Mouse (Mus musculus) mesoderm, embryonic 11.5 days (tissue): ENCODE results near the gene Bsg.

ENCODE experiments used
- DNase-seq: peaks from one replicate; pipeline ENCODE4 v3.0.0-alpha.2; 2012; ENCODE audit warnings: low read depth, low spot score

Gene Bsg

DNA sequence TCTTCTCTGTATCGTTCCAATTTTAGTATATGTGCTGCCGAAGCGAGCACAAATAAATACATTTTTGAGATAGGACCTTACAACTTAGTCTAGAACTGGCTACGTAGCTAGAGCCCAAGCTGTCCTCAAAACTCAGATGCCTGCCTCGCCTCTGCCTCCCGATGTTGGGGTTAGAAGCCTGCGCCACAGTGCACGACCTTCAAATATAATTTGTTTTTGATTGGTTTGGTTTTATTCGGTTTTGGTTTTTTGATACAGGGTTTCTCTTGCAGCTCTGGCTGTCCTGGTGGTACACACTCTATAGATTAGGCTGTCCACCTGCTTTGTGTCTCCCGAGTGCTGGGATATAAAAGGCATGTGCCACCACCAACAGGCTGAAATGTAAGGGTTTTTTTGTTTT, 750 bp upstream of the Bsg start:
- DNase-seq = no peak

DNA sequence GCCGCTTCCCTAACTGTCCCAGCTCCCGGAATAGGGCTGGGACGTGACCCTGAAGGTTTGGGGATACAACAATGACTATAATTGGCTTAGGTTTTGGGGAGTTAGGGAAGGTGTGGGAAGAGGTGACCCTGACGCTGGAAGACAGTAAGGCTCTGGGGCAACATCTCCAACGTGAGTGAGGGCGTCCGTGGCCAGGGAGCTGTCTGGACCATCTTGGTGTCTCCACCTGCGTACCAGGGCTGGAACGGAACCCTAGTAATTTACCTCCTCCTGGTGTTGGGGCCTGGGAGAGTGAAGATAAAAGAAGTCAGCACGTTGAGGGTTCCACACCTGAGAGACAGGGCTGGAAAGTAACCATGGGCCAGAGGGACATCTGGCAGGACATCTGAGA, 674 bp downstream of the Bsg start:
- DNase-seq = no peak

DNA sequence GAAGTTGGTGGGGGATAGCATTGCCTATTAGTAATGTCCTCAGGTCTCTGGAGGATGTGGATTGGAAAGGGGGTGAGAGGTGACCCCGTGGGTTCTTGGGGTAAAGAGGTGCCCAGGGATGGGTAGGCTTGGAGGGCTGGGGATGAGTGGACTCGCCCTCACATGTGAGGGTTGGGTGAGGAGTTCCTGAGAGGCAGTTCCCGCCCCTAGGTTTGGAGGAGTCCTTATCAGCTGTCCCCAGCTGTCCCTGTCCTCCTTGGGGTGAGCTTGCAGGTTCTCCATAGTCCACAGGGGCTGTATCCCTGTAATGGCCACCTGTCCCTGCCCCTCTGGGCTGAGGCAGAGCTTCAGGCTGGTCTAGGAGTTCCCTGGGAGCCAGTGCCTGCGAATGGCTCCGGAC, 1.7 kb downstream of the Bsg start:
- no peak for DNase-seq

GRCm38 (mm10) chr10:79706406-79707094, 2.3 kb downstream of the Bsg start:
- DNase-seq = no peak

- DNase-seq = no peak
These were observed 2.9 kb downstream of the Bsg start for GRCm38 (mm10) chr10:79707162-79707561.

GRCm38 (mm10) chr10:79707759-79708158, 3.5 kb downstream of the Bsg start:
- DNase-seq = no peak

DNA sequence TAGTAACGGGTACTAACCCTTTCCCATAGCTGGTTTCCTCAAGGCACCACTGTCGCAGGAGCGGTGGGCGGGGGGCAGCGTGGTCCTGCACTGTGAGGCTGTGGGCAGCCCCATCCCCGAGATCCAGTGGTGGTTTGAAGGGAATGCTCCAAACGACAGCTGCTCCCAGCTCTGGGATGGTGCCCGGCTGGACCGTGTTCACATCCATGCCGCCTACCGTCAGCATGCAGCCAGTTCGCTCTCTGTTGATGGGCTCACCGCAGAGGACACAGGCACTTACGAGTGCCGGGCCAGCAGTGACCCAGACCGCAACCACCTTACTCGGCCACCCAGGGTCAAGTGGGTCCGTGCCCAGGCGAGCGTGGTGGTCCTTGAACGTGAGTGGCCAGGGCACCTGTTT, 4.4 kb downstream of the Bsg start:
- DNase-seq = no peak

DNA sequence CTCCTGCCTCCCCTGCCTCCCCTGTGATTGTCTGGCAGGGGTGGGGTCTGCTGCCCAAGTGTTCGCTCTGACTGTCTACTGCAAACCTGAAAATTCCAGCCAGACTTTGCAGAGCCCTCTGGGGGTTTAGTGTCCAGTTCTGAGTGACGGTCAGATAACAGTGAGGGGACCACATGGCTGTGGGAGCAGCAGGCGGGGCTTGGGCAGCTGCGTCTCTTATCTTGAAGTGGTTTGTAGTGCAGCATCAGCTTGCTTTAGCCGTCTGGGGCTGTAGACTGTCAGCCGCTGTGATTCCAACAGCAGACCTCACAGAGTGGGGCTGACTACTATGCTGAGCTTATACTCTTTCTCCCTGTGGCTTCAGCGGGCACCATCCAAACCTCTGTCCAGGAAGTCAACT, 5.0 kb downstream of the Bsg start:
- DNase-seq = no peak

- DNase-seq = no peak
These were observed 7.7 kb downstream of the Bsg start for GRCm38 (mm10) chr10:79712029-79712428.

GRCm38 (mm10) chr10:79712499-79713126, 8.3 kb downstream of the Bsg start:
- peak; percentile 84 for DNase-seq

DNA sequence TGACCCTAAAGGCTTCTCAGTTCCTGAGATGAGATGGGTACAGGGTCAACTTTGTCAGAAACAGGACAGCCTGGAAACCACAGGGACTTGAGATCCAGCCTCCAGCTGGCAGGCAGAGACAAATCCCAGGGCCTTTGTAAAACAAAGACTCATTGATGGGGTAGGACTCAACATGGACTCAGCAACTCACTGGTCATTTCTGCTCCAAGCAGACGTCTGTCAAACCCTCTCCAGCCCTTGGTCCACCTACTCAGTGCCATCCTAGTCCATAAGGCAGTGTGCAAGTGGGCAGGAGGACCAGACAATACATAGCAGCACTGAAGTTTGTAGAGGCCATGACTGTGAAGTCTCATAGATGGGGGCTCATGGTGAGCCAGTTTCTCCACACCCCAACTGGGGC, 8.9 kb downstream of the Bsg start:
- no peak for DNase-seq

- DNase-seq = no peak
These were observed 10.7 kb downstream of the Bsg start for GRCm38 (mm10) chr10:79714996-79715395.

GRCm38 (mm10) chr10:79716254-79716987, 12.1 kb downstream of the Bsg start, which contains the start of gene Hcn2:
Gene Hcn2 (plus strand): TSS chr10:79716634.
- no peak for DNase-seq

DNA sequence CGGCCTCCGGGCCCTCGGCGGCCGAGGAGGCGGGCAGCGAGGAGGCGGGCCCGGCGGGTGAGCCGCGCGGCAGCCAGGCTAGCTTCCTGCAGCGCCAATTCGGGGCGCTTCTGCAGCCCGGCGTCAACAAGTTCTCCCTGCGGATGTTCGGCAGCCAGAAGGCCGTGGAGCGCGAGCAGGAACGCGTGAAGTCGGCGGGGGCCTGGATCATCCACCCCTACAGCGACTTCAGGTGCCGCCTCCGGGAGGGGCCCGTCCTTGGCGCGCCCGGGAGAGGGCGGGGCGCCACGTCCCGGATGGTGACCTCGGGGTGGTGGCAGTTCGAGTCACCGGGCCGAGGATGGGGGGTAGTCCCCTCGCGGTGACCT, 12.7 kb downstream of the Bsg start:
- no peak for DNase-seq

DNA sequence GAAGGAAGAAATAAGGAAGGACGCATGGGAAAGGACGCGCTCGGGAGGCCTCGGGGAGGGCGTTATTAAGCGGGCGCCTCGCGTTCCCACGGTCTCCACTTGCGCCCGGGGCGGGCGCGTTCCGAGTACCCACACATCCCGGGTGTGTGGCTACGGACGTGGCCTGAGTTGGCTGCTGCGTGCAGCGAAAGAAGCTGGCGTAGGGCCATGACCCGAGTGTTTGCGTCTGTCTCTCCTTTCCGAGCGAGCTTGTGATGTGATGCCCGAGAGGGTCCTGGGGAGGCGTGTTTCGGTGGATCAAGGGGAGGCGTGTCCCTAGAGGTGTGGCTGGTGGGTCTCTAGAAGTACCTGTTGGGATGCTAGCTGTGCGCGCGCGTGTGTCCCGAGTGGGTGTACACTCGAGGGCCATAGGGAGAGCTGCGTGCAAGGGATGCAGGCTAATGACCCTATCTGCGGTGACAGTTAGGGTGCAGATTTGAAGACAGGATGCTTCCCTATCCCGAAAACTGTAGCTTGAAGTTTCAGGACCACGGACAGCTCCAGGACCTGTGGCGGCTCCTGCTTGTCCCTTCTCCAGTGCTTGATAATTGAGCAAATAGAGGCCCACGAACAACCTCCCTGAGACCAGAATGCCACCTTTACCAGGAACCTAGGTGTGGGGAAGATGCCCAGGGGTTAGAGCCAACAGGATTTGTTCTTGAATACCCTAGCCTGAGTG, 13.5 kb downstream of the Bsg start:
- peak; percentile 90 for DNase-seq

DNA sequence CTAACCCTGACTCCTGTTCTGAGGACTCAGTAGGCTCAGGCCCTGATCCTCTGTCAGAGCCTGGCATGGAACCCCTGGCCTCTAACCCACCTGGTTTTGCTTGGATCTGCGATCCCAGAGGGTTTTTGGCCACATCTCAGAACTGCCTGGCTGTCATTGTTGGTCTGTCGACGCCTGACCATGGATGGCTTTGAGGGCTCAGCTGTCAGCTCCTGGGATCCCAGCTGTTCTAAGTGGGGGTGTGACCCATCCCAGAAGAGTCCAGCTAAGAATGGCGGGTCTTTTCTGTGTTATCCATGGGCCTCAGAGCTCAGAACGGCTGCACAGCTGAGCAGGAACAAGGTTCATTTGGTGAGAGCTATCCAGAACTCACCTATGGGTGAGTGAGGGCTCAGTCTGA, 16.8 kb downstream of the Bsg start:
- no peak for DNase-seq

DNA sequence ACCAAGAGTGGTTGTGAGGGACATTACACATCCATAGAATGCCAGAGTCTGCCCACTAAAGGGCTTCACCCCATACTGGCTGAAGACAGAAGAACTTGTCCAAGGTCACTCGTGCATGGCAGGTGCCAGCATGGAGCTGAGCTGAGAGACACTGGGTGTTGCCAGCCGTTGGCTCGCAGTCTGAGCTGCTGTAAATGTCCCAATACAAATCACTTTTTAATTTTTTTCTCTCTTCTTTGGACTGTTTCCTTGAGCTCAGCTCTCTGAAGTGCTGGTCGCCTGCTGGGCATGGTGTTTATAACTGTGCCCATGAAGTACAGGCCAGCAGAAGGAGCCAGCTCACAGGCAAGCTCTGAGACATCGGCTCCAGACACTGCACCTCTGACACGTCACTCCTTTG, 18.8 kb downstream of the Bsg start:
- no peak for DNase-seq

- DNase-seq = no peak
These were observed 19.4 kb downstream of the Bsg start for GRCm38 (mm10) chr10:79723692-79724091.

- DNase-seq = peak; percentile 28
These were observed 21.8 kb downstream of the Bsg start for GRCm38 (mm10) chr10:79726090-79726489.

GRCm38 (mm10) chr10:79728323-79729249, 24.3 kb downstream of the Bsg start:
- DNase-seq = no peak

DNA sequence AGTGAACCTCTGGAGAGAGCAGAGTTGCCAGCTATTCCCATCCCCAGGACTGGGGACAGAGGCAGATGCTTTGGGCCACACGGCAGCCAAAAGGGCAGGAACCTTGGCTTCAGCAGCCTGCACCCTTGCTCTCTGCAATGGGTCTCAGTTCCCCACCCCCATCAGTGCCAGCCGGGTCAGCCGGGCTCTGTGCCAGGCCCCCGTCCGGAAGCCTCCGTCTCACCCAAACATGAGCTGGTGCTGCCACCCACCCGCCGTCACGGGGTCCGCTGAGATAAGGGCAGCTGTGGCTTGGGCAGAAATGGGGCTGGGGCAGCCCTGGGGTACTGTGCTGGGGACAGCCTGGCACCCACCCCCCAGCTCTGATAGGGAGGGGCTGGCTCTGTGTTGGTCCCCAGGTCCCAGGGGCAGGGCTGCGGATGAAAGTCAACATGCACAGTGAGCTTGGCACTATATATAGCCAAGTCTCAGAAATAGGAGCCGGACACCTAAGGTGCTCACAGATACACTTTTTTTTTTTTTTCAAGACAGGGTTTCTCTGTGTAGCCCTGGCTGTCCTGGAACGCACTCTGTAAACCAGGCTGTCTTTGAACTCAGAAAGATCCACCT, 25.2 kb downstream of the Bsg start:
- DNase-seq = no peak
